Mouse (Mus musculus): Measurements from ENCODE around the gene Ldlrad2.

Ldlrad2 gene

GRCm38 (mm10) chr4:137553466-137553865 lies 20.9 kb downstream of the Ldlrad2 start:
- no peak for DNase-seq (ENCODE audit: low spot score)

DNA sequence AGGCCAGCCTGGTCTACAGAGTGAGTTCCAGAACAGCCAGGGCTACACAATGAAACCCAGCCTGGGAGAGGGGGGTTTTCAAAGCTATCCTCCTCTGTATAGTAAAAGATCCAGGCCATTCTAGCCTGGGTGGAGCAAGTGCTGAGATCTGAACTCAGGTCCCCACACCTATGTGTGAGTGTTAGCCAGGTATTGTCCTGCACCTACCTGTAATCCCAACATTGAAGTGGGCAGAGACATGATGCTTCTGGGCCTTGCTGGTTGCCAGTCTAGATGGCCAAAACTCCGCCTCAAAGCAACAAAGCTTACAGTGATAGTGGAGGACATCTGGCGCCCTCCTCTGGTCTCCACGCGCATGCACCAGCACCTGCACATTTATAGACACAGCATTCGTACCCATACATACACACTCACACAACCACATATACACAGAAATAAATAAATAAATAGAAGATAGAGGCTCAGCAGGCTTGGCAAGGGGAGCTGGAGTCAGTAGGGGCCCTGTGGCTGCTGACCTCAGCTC lies 28.3 kb downstream of the Ldlrad2 start:
- DNase-seq (ENCODE audit: low spot score): peak; percentile 34

- no peak for DNase-seq (ENCODE audit: low spot score)
These were observed 28.8 kb downstream of the Ldlrad2 start for GRCm38 (mm10) chr4:137545568-137545967.

DNA sequence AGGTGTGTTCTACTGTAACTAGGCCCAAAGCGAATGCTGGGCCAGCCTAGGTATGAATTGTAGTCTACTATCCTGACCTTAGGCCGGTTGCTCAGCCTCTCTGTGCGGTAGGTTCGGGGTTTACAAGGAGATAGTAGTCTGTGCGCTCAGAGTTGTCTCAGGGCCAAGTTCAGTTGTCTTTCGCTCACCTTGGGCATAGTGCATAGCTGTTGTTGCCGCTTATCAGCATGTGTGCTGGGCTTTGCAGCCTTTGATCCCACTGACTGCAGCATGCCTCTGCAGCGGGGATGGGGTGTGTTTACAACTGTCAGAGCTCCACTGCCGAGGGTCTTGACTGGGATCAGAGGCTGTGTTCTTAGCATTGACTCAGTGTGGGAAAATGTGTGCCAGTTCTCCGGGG lies 31.4 kb downstream of the Ldlrad2 start:
- DNase-seq (ENCODE audit: low spot score): no peak

DNA sequence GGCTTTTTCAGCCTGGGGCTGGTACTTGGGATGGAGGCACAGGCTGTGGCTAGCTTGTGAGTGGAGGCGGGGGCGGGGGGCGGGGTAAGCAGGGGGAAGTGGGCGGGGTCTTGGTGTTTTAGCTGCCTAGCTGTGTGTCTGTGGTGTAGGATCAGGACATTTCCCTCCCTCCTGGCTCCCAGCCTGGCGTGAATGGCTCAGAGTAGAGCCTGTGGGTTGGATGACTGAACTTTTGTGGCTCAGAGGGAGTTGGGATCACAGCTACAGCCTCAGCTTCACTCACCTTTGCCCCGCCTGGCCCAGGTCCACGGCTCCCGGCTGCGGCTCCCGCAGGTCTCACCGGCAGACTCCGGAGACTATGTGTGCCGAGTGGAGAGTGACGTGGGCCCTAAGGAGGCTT lies 34.0 kb downstream of the Ldlrad2 start:
- peak; percentile 75 for DNase-seq (ENCODE audit: low spot score)

- no peak for DNase-seq (ENCODE audit: low spot score)
These were observed 46.5 kb downstream of the Ldlrad2 start for GRCm38 (mm10) chr4:137527872-137528271.

DNA sequence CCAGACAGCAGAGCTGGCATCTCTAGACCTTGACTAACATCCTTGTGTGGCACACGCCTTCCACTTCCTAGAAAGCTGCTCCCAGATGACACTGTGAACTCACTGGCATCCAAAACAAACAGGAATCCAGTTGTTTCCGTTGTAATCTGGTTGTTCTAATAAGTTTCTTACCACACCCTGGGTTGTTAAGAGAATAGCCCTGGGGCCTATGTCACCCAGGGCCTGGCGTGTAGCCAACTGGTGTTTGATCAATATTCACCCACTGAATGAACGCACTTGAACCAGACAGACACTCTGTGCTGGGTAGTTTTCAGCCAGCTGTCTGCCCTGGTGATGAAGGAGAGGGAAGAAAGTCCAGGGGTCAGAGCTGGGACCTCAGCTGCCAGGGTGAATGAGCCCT lies 47.0 kb downstream of the Ldlrad2 start:
- DNase-seq (ENCODE audit: low spot score): peak; percentile 10

DNA sequence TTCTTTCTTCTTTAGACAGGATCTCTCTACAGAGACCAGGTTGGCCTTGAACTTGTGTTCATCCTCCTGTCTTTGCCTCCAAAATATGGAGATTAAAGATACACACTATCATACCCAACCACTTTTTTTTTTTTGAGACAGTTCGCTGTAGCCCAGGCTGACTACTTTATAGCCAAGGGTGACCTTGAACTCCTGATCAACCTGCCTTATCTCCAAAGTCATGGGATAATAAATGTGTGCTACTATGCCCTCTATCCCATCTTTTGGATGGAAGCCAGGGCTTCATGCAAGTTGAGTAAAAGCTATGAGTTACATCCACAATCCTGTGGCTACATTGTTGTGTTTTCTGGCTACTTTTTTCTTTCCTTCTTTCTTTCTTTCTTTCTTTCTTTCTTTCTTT lies 48.9 kb downstream of the Ldlrad2 start:
- no peak for DNase-seq (ENCODE audit: low spot score)
